Mouse (Mus musculus) kidney, adult 2 months (tissue): ENCODE measurements around the gene Hmcn1.

Source experiments
- CTCF ChIP-seq: fragments of 200-500 bp; conservative IDR thresholded peaks from 2 replicates; pipeline ENCODE4 v1.5.1; 2011; ENCODE audit warnings: low read depth, mild to moderate bottlenecking, control low read depth, low read length, moderate library complexity, mixed read lengths; ENCODE audit not compliant: insufficient read depth, insufficient read length
- POLR2A ChIP-seq: fragments of 200-500 bp; IDR thresholded peaks from one replicate; pipeline ENCODE4 v1.6.1; 2011; ENCODE audit warnings: low read depth, low read length, control low read depth

DNA sequence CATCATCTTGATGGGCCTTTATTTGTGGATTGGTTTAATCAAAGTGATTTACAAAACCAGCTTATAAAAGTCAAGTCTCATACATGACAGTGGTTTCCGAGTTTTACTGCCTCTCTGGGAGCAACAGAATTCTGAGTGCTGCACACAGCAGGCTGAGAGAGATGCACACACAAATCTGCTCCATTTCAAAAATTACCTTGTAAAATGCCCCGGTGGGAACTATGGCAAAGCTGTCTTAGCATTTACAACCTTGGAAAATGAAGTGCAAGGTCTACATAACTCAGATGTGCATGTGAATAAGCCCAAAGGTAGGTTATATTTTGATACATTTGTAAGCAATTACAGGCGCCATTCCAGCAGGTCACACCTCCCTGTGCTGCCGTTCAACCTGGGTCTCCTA, 245.5 kb downstream of the Hmcn1 start:
- TF ChIP-seq CTCF = no peak
- TF ChIP-seq POLR2A = no peak
